Mouse (Mus musculus): Measurements from ENCODE around the gene Eif2b1. TPM values are rescaled to one million over a fixed set of nuclear protein-coding genes. Genes with fewer than 3 reads are reported as not detected.
"Not testable (repeated sequence)": the region's sequence is repeated elsewhere in the genome, so short reads cannot be mapped to it uniquely, and the experiment has no call there.

Gene Eif2b1
- total RNA-seq, 2 experiments from 2014 or later = 54.2 to 58.5 TPM

GRCm38 (mm10) chr5:124551349-124552093, 27.4 kb downstream of the Eif2b1 start:
- DNase-seq (ENCODE audit: low spot score in 2 of 2) = not testable (repeated sequence)

- not testable (repeated sequence) for DNase-seq (ENCODE audit: low spot score in 2 of 2)
These were observed 28.2 kb downstream of the Eif2b1 start for GRCm38 (mm10) chr5:124550737-124551136.

GRCm38 (mm10) chr5:124541602-124541973, 37.3 kb downstream of the Eif2b1 start:
- no peak for DNase-seq (ENCODE audit: low spot score in 2 of 2)

GRCm38 (mm10) chr5:124540905-124541601, 37.9 kb downstream of the Eif2b1 start:
- DNase-seq (ENCODE audit: low spot score in 2 of 2) = peak; percentile 60 to 66

GRCm38 (mm10) chr5:124540383-124540786, 38.5 kb downstream of the Eif2b1 start, which contains the start of gene Tmed2:
Tmed2 (plus strand) TSS chr5:124540695.
- DNase-seq (ENCODE audit: low spot score in 2 of 2) = peak; percentile 81 to 86

GRCm38 (mm10) chr5:124539905-124540304, 39.0 kb downstream of the Eif2b1 start:
- no peak for DNase-seq (ENCODE audit: low spot score in 2 of 2)

GRCm38 (mm10) chr5:124538813-124539792, 39.8 kb downstream of the Eif2b1 start:
- no peak for DNase-seq (ENCODE audit: low spot score in 2 of 2)

- DNase-seq (ENCODE audit: low spot score in 2 of 2) = peak in 1 of 2 experiments; percentile 16
These were observed 42.2 kb downstream of the Eif2b1 start for GRCm38 (mm10) chr5:124536776-124537175.

GRCm38 (mm10) chr5:124535016-124535415, 43.9 kb downstream of the Eif2b1 start:
- DNase-seq (ENCODE audit: low spot score in 2 of 2) = no peak

GRCm38 (mm10) chr5:124532451-124532850, 46.5 kb downstream of the Eif2b1 start:
- DNase-seq (ENCODE audit: low spot score in 2 of 2) = no peak

- DNase-seq (ENCODE audit: low spot score in 2 of 2) = no peak
These were observed 47.4 kb downstream of the Eif2b1 start for GRCm38 (mm10) chr5:124531583-124531930.

- DNase-seq (ENCODE audit: low spot score in 2 of 2) = peak; percentile 49 to 64
These were observed 48.0 kb downstream of the Eif2b1 start, which contains the start of gene Rilpl1 for GRCm38 (mm10) chr5:124530655-124531582. Rilpl1 (minus strand) TSS chr5:124531391.

GRCm38 (mm10) chr5:124529697-124530096, 49.2 kb downstream of the Eif2b1 start:
- no peak for DNase-seq (ENCODE audit: low spot score in 2 of 2)

GRCm38 (mm10) chr5:124529191-124529651, 49.7 kb downstream of the Eif2b1 start:
- no peak for DNase-seq (ENCODE audit: low spot score in 2 of 2)

- no peak for DNase-seq (ENCODE audit: low spot score in 2 of 2)
These were observed 50.1 kb downstream of the Eif2b1 start for GRCm38 (mm10) chr5:124528791-124529190.

GRCm38 (mm10) chr5:124528351-124528750, 50.6 kb downstream of the Eif2b1 start:
- DNase-seq (ENCODE audit: low spot score in 2 of 2) = no peak

- DNase-seq (ENCODE audit: low spot score in 2 of 2) = no peak
These were observed 54.0 kb downstream of the Eif2b1 start for GRCm38 (mm10) chr5:124524943-124525342.

- DNase-seq (ENCODE audit: low spot score in 2 of 2) = no peak
These were observed 55.9 kb downstream of the Eif2b1 start for GRCm38 (mm10) chr5:124523032-124523431.

GRCm38 (mm10) chr5:124521588-124521987, 57.3 kb downstream of the Eif2b1 start:
- no peak for DNase-seq (ENCODE audit: low spot score in 2 of 2)
